Mouse (Mus musculus) hindbrain, embryonic 16.5 days (tissue): ENCODE data around the gene Gpc3. TPM values are rescaled to one million over a fixed set of nuclear protein-coding genes. Genes with fewer than 3 reads are reported as not detected.

Experiments used
- ATAC-seq: fragments of 200-750 bp; cut with Nextera tagmentation; 2 replicates; pipeline ENCODE4 v1.8.0; 2017; ENCODE audit warnings: moderate TSS enrichment, moderate library complexity
- H3K27ac ChIP-seq: fragments of 300-500 bp; sonication (generic); 2 replicates; pipeline ENCODE4 v1.5.1; 2014; ENCODE audit warnings: low read depth, mild to moderate bottlenecking, control low read depth, low read length, moderate library complexity
- H3K27me3 ChIP-seq: fragments of 300-500 bp; sonication (generic); replicated peaks from 2 replicates; pipeline ENCODE4 v1.6.1; 2014; ENCODE audit warnings: low read length; ENCODE audit not compliant: control insufficient read depth, insufficient read depth
- H3K36me3 ChIP-seq: fragments of 300-500 bp; sonication (generic); 2 replicates; pipeline ENCODE4 v1.6.1; 2014; ENCODE audit warnings: mild to moderate bottlenecking, low read length, moderate library complexity, mixed read lengths; ENCODE audit not compliant: control insufficient read depth, insufficient read depth
- H3K4me1 ChIP-seq: fragments of 300-500 bp; sonication (generic); 2 replicates; pipeline ENCODE4 v1.6.1; 2014; ENCODE audit warnings: low read depth, low read length; ENCODE audit not compliant: control insufficient read depth, insufficient read depth
- H3K4me2 ChIP-seq: fragments of 300-500 bp; sonication (generic); 2 replicates; pipeline ENCODE4 v1.6.1; 2014; ENCODE audit warnings: mild to moderate bottlenecking, low read length, control low read depth, moderate library complexity
- H3K4me3 ChIP-seq: fragments of 300-500 bp; sonication (generic); 2 replicates; pipeline ENCODE4 v1.5.1; 2014; ENCODE audit warnings: mild to moderate bottlenecking, low read length, control low read depth, moderate library complexity
- H3K9ac ChIP-seq: fragments of 300-500 bp; sonication (generic); 2 replicates; pipeline ENCODE4 v1.6.1; 2014; ENCODE audit warnings: low read depth, mild to moderate bottlenecking, control low read depth, low read length, moderate library complexity
- H3K9me3 ChIP-seq: fragments of 300-500 bp; sonication (generic); 2 replicates; pipeline ENCODE4 v1.6.1; 2014; ENCODE audit warnings: mild to moderate bottlenecking, low read length, moderate library complexity; ENCODE audit not compliant: control insufficient read depth
- WGBS: fragments of 180-500 bp; shearing (Covaris S2); extraction: QIAGEN DNeasy Blood & Tissue Kit; methylation state at CpG from one replicate; pipeline ENCODE4 v1.1.7; 2014; 5-methylcytosine and 5-hydroxymethylcytosine counted together
- polyA plus RNA-seq: library from polyadenylated mRNA; unstranded; fragments of >200 nt; fragmentation: Nextera tagmentation; extraction: Ambion mirVana; gene quantifications from 2 replicates; pipeline ENCODE4 v1.2.1, GENCODE M21; 2015

Gpc3 gene
- polyA plus RNA-seq, 1 experiment from 2014 or later = 78.2 TPM

- no peak for ATAC-seq
- no peaks in the 10 kb centered on the region for H3K4me1 ChIP-seq
- no peak overlapping the region for H3K4me2 ChIP-seq
- H3K36me3 ChIP-seq = no peaks in the 10 kb centered on the region
- no peak overlapping the region for H3K9ac ChIP-seq
- no peaks in the 10 kb centered on the region for H3K9me3 ChIP-seq
- no peak overlapping the region for H3K4me3 ChIP-seq
- 76% methylated on average over 2 of the region's 2 CpGs for WGBS
- 0 out of 2 replicates have a peak, but pooled peaks cover 2% of the 10 kb centered on the region for H3K27me3 ChIP-seq
- H3K27ac ChIP-seq = no peak overlapping the region
Measured at GRCm38 (mm10) chrX:52449177-52449576, 164.6 kb downstream of the Gpc3 start.

- H3K4me1 ChIP-seq = no peaks in the 10 kb centered on the region
- no peak overlapping the region for H3K4me3 ChIP-seq
- no peak overlapping the region for H3K9ac ChIP-seq
- no peaks in the 10 kb centered on the region for H3K36me3 ChIP-seq
- no peak overlapping the region for H3K27ac ChIP-seq
- 0 out of 2 replicates have a peak, but pooled peaks cover 2% of the 10 kb centered on the region for H3K27me3 ChIP-seq
- ATAC-seq = no peak
- H3K9me3 ChIP-seq = no peaks in the 10 kb centered on the region
- H3K4me2 ChIP-seq = no peak overlapping the region
- 36% methylated on average over 3 of the region's 3 CpGs for WGBS
Measured at GRCm38 (mm10) chrX:52448496-52448895, 165.3 kb downstream of the Gpc3 start.

DNA sequence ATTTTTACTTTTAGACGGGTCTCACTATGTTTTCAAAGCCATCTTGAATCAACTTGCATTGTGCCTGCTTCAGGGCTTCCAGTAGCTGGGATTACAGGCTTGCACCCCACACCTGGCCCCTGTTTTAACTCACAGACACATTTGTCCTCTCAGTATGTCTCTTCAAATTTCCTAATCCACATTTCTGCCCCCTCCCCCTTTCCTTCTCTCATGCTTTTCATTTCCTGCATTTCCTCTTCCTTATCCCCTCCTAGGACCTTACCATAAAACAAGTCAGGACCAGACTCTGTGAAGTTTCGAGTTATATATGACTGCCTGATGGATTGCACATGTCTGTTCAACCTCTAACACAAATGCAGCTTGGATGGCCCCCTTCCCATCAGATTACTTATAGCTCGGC lies 167.2 kb downstream of the Gpc3 start:
- Histone ChIP-seq H3K4me3 (no peak overlapping the region), H3K9ac (no peak overlapping the region), H3K4me1 (no peaks in the 10 kb centered on the region), H3K9me3 (no peaks in the 10 kb centered on the region), H3K27ac (no peak overlapping the region), H3K4me2 (no peak overlapping the region), H3K27me3 (0 out of 2 replicates have a peak, but pooled peaks cover 2% of the 10 kb centered on the region), H3K36me3 (no peaks in the 10 kb centered on the region)
- WGBS = 73% methylated on average over 3 of the region's 3 CpGs
- no peak for ATAC-seq

DNA sequence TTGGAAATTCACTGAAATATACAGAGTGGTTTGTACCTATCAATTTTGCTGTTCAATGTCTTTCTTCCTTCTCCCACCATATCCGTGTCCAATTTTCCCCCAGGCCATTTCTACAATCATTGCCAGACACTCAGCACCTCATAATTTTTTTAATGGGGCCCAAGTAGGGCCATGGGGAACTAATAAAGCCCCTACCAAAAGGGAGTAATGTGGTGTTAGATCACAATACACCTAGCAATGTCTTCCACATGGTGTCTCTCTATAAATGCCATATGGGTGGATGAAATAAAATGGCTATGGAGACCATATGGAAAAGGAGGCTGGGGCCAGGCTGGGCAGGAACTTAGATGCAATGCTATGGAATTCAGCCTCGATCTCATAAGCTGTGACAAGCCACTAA lies 168.8 kb downstream of the Gpc3 start:
- Histone ChIP-seq H3K27ac (no peak overlapping the region), H3K27me3 (no peaks in the 10 kb centered on the region), H3K36me3 (no peaks in the 10 kb centered on the region), H3K9me3 (no peaks in the 10 kb centered on the region), H3K9ac (no peak overlapping the region), H3K4me1 (no peaks in the 10 kb centered on the region), H3K4me3 (no peak overlapping the region), H3K4me2 (no peak overlapping the region)
- 65% methylated on average over 2 of the region's 2 CpGs for WGBS
- no peak for ATAC-seq

DNA sequence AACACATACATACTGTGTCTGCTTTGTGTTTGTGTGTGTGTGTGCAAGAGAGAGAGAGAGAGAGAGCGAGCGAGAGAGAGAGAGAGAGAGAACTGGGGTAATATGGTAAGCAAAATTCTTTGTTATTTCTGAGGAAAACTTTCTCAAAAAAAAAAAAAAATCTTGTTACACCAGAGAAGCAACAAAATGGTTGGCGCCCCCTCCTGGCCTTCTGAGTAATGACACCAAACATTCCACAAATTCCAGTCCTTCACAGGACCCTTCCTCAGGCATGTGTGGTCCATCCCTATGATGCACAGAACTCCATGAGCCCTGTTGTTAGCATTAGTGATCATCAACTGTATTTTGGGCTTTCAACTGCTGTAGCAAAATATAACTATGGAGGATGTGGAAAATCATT lies 172.0 kb downstream of the Gpc3 start:
- Histone ChIP-seq H3K27ac (no peak overlapping the region), H3K36me3 (no peaks in the 10 kb centered on the region), H3K27me3 (no peaks in the 10 kb centered on the region), H3K9ac (no peak overlapping the region), H3K4me2 (no peak overlapping the region), H3K9me3 (no peaks in the 10 kb centered on the region), H3K4me1 (no peaks in the 10 kb centered on the region), H3K4me3 (no peak overlapping the region)
- WGBS = 63% methylated on average over 3 of the region's 3 CpGs
- no peak for ATAC-seq

DNA sequence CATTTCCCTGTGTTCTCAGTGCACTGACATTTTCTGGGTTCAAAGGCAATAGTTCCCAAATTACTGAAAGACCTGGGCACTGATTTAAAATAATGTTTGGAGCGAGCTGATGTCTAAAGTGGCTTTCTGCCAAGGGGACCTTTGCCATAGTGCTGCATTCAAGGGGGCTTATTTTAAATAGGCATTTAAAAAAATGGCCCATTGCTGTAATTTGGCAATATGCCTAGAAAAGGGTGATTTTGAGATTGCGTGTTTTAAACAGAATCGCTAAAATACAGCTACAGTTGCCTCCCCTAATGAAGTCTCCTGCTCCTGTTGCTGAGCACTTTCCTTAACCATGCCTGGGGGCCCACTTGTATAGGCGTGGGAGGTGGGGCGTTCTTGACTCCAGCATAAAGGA lies 174.3 kb downstream of the Gpc3 start:
- Histone ChIP-seq H3K4me2 (no peak overlapping the region), H3K36me3 (no peaks in the 10 kb centered on the region), H3K9ac (no peak overlapping the region), H3K4me3 (no peak overlapping the region), H3K9me3 (no peaks in the 10 kb centered on the region), H3K27me3 (no peaks in the 10 kb centered on the region), H3K27ac (no peak overlapping the region), H3K4me1 (no peaks in the 10 kb centered on the region)
- ATAC-seq = no peak
- WGBS = 49% methylated on average over 5 of the region's 5 CpGs

DNA sequence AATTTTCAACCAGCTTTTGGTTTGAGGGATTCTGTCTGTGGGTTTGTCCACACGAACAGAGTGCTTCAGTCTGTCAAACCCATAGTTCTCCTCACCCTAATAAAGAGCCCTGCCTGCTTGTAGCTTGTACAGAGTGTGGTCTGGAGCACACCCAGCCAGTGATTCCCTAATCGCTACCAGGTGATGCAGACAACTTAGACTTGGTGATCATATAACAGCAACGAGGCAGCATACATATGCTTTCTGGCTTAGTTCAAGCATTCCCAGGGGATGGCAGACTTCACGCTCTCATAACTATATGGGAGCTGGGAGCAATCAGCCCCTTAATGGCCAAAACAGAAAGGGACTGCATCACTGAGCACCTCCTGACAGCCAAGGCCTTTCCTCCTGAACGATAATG lies 188.1 kb downstream of the Gpc3 start:
- no peaks in the 10 kb centered on the region for H3K27me3 ChIP-seq
- H3K36me3 ChIP-seq = no peaks in the 10 kb centered on the region
- H3K9me3 ChIP-seq = no peaks in the 10 kb centered on the region
- no peak overlapping the region for H3K4me2 ChIP-seq
- no peak overlapping the region for H3K4me3 ChIP-seq
- ATAC-seq = no peak
- no peak overlapping the region for H3K27ac ChIP-seq
- no peaks in the 10 kb centered on the region for H3K4me1 ChIP-seq
- no peak overlapping the region for H3K9ac ChIP-seq
- WGBS = 76% methylated on average over 5 of the region's 5 CpGs

DNA sequence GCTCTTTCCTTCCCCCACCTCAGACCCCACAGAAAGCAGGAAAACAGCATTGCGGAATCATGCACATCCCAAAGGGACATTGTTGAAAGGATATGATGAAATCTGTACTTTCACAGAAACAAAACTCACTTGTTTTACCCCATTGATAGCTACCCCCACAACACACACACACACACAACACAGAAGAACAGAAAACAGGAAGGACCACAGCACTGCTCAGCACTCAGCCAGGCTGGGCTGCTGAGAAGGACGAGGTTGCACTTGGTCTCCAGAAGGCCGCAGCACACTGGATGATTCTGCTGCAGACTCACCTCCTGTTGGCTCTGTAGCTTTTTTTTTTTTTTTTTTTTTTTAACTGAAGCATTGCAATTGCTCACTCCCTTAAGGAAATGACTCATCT lies 193.9 kb downstream of the Gpc3 start:
- Histone ChIP-seq H3K36me3 (no peaks in the 10 kb centered on the region), H3K4me1 (no peaks in the 10 kb centered on the region), H3K4me3 (no peak overlapping the region), H3K27me3 (no peaks in the 10 kb centered on the region), H3K9ac (no peak overlapping the region), H3K4me2 (no peak overlapping the region), H3K9me3 (no peaks in the 10 kb centered on the region), H3K27ac (no peak overlapping the region)
- ATAC-seq = no peak
- 74% methylated on average over 3 of the region's 3 CpGs for WGBS

DNA sequence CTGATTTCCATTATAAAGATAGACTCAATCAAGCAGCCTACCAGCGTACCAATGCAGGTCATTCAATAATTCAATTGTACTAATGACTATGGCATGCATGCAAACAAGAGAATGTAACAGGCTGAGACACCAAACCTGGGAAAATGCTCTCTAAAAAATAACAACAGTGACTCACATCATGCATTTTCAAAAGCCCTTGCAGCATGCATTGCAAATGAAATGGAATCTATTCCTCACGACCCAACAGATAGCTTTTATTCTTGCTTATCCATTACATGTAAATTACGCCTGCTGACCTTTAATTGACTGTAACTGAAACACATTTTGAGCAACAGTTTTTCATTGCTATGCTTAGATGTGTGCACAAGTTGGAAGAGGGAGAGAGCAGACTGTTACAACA lies 200.8 kb downstream of the Gpc3 start:
- no peak for ATAC-seq
- Histone ChIP-seq H3K27me3 (no peaks in the 10 kb centered on the region), H3K4me2 (no peak overlapping the region), H3K9me3 (no peaks in the 10 kb centered on the region), H3K36me3 (no peaks in the 10 kb centered on the region), H3K4me1 (no peaks in the 10 kb centered on the region), H3K4me3 (no peak overlapping the region), H3K27ac (no peak overlapping the region), H3K9ac (no peak overlapping the region)
- 51% methylated on average over 3 of the region's 3 CpGs for WGBS

- no peak for ATAC-seq
- Histone ChIP-seq H3K27me3 (no peaks in the 10 kb centered on the region), H3K4me2 (no peak overlapping the region), H3K9me3 (no peaks in the 10 kb centered on the region), H3K4me3 (no peak overlapping the region), H3K9ac (no peak overlapping the region), H3K36me3 (no peaks in the 10 kb centered on the region), H3K27ac (no peak overlapping the region), H3K4me1 (no peaks in the 10 kb centered on the region)
- 96% methylated on average over 2 of the region's 2 CpGs for WGBS
Measured at GRCm38 (mm10) chrX:52401188-52401587, 212.6 kb downstream of the Gpc3 start.
